Mouse (Mus musculus) CH12.LX (cell line): ENCODE measurements around the gene Gab1.
"Not testable (repeated sequence)": the region's sequence is repeated elsewhere in the genome, so short reads cannot be mapped to it uniquely, and the experiment has no call there.

Source experiments
- CTCF ChIP-seq, 2 experiments: IDR thresholded peaks in 1 of 2; conservative IDR thresholded peaks in 1 of 2; 2 replicates each; pipeline ENCODE4 v1.5.1; 2011 to 2012; ENCODE audit warnings: low read depth in 2 of 2, low read length in 2 of 2, improper control_type of control experiment in 1 of 2, inconsistent platforms in 1 of 2, mild to moderate bottlenecking in 1 of 2, moderate library complexity in 1 of 2
- E2F4 ChIP-seq: IDR thresholded peaks from 2 replicates; pipeline ENCODE4 v1.6.1; 2011; ENCODE audit warnings: low read depth, low read length, improper control_type of control experiment; ENCODE audit not compliant: insufficient replicate concordance
- EP300 ChIP-seq: IDR thresholded peaks from 2 replicates; pipeline ENCODE4 v1.6.1; 2011; ENCODE audit warnings: low read length, improper control_type of control experiment
- HCFC1 ChIP-seq: IDR thresholded peaks from 2 replicates; pipeline ENCODE4 v1.6.1; 2012; ENCODE audit warnings: low read depth, mild to moderate bottlenecking, inconsistent platforms, low read length, improper control_type of control experiment
- MAZ ChIP-seq: IDR thresholded peaks from 2 replicates; pipeline ENCODE4 v1.6.1; 2012; ENCODE audit warnings: low read depth, mild to moderate bottlenecking, inconsistent platforms, low read length, improper control_type of control experiment, moderate library complexity
- MEF2A ChIP-seq: IDR thresholded peaks from 2 replicates; pipeline ENCODE4 v1.6.1; 2014; ENCODE audit warnings: low read depth, mild to moderate bottlenecking, inconsistent platforms, low read length, improper control_type of control experiment, borderline replicate concordance
- MYC ChIP-seq: IDR thresholded peaks from 2 replicates; pipeline ENCODE4 v1.6.1; 2011; ENCODE audit warnings: low read depth, mild to moderate bottlenecking, improper control_type of control experiment, low read length
- NRF1 ChIP-seq: IDR thresholded peaks from 2 replicates; pipeline ENCODE4 v1.6.1; 2014; ENCODE audit warnings: low read depth, mild to moderate bottlenecking, inconsistent platforms, low read length, improper control_type of control experiment, moderate library complexity
- PAX5 ChIP-seq: IDR thresholded peaks from 2 replicates; pipeline ENCODE4 v1.6.1; 2012; ENCODE audit warnings: low read length, inconsistent platforms, mixed read lengths
- POLR2A ChIP-seq: IDR thresholded peaks from 2 replicates; pipeline ENCODE4 v1.6.1; 2011; ENCODE audit warnings: low read depth, mild to moderate bottlenecking, improper control_type of control experiment, low read length
- RAD21 ChIP-seq: IDR thresholded peaks from 2 replicates; pipeline ENCODE4 v1.6.1; 2011; ENCODE audit warnings: low read depth, mild to moderate bottlenecking, low read length, improper control_type of control experiment, moderate library complexity
- TCF12 ChIP-seq: IDR thresholded peaks from 2 replicates; pipeline ENCODE4 v1.6.1; 2014; ENCODE audit warnings: low read depth, mild to moderate bottlenecking, inconsistent platforms, low read length, improper control_type of control experiment
- ZKSCAN1 ChIP-seq: IDR thresholded peaks from 2 replicates; pipeline ENCODE4 v1.6.1; 2012; ENCODE audit warnings: low read depth, inconsistent platforms, low read length, improper control_type of control experiment, borderline replicate concordance

- TF ChIP-seq MYC; RAD21; HCFC1; CTCF (conservative IDR thresholded peaks at IDR 0.05 in 1 of 2, IDR thresholded peaks at IDR 0.05 in 1 of 2; ENCODE audit: low read depth in 2 of 2, low read length in 2 of 2); MEF2A; PAX5; E2F4; EP300; ZKSCAN1; MAZ: not testable (repeated sequence)
- peak; percentile 74 for TF ChIP-seq POLR2A
- TF ChIP-seq NRF1 = peak; percentile 78
- peak; percentile 47 for TF ChIP-seq TCF12
These were observed 141.0 kb downstream of the Gab1 start, which contains the start of gene Smarca5 for GRCm38 (mm10) chr8:80739155-80739924.
